Mouse (Mus musculus): ENCODE results near the gene Fgfr2.

GRCm38 (mm10) chr7:131543623-131544481, 1579.3 kb downstream of the Fgfr2 start:
- TF ChIP-seq CTCF (IDR thresholded peaks at IDR 0.05; ENCODE audit: borderline replicate concordance, extremely low read depth, insufficient read depth, insufficient read length) (no peak), POLR2A (IDR thresholded peaks at IDR 0.05; ENCODE audit: borderline replicate concordance, extremely low read depth, insufficient read depth, insufficient read length, poor library complexity, severe bottlenecking) (no peak)

Measured in brain, embryonic 14.5 days (tissue).